Mouse (Mus musculus) telencephalon, adult 2 months (tissue): ENCODE measurements around the gene Efhd1.

ENCODE experiments used
- DNase-seq: peaks from one replicate; pipeline ENCODE4 v3.0.0-alpha.2; 2011; ENCODE audit warnings: low read depth, low spot score

Gene Efhd1

DNA sequence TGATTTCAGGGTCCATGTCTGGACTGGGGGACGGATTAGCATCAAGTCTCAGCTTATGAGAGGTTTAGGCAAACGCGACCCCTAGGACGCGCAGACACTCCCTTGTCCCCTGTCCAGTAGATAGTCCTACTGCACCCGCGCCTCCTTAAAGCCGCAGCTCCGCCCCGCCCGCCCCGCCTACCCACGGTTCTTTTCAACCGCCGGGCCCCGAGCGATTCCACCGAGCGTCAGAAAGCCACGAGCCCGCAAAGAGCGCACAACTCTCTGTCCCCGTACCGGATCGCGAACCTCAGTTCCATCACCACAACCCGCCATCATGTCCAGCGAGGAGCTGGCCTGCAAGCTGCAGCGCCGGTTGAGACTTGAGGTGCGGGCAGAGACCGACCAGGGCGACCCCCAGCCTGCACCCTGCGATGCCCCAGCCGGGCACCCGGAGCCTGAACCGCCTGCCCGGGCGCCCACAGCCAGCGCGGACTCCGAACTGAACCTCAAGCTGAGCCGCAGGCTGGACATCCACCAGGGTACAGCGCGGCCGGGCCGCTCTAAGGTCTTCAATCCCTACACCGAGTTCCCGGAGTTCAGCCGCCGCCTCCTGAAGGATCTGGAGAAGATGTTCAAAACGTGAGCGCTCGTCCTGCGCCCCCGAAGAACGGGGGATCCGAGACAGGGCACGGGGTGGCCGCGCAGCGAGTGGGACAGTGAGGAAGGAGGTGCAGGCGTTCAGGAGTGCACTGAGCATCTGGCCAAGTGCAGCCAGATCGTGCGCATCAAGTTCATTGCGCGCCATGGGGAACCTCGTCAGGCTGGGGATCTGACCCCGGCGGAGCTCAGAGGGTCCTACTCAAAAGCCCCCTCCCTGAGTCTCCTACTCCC, at the start of gene Efhd1:
TSS of gene Efhd1 (plus strand) at position 230 of the 873 bp plus-strand sequence.
- DNase-seq = no peak

GRCm38 (mm10) chr1:87214748-87215147, 49.4 kb upstream of the Efhd1 start:
- DNase-seq = no peak

DNA sequence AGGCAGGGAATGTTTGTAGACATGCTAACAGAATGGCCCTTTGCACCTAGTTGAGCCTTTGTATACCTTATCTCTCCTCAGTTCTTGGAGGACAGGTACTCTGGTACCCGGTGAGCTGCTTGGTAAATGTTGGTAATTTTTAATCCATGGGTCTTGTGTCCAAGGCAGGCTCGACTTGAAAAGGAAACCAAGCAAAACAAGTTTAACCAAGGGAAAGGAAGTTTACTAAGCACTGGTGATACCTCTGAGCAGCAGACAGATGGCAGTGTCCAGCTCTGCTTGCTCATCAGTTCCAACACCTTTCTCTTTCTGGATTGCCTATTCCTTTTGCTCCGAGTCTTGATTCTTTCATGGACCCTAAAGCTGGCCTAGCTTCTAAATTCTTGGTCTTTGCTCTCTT, 46.2 kb upstream of the Efhd1 start:
- DNase-seq = no peak

DNA sequence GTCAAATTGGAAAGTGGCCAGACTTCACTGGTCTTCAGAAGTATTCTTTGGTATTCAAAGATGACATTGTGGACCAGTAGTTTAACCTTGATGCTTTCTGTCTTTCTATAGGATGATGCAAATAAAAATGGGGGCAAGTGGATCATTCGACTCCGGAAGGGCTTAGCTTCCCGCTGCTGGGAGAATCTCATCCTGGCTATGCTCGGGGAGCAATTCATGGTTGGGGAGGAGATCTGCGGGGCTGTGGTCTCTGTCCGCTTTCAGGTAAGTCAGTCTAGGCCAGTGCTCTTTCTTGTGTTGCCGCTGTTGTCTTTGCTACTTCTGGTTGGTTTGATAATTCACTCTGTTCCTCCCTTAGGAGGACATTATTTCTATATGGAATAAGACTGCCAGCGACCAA, 38.4 kb upstream of the Efhd1 start:
- no peak for DNase-seq

GRCm38 (mm10) chr1:87226409-87227159, 37.6 kb upstream of the Efhd1 start:
- no peak for DNase-seq

GRCm38 (mm10) chr1:87227160-87227550, 37.0 kb upstream of the Efhd1 start:
- DNase-seq = no peak

- DNase-seq = no peak
Observed at GRCm38 (mm10) chr1:87230606-87231005, 33.6 kb upstream of the Efhd1 start.

DNA sequence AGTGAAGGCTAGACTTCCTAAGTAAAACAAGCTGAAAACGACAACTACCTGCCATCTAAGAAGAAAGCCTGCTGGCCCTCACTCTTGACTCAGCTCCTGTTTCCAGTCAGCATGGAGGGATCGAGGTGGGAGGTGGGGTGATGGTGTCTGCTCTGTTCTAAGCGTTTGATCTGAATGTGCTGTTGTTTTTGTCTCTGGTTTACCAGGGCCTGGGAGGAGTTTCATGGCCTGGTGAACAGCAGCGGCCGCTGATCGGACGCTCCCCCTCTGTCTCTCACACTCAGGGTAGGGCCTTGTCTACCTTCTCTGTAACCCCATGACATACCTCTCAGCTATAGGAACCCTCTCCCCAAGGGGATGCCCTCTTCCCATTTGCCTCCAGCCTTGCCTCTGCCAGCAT, 32.0 kb upstream of the Efhd1 start:
- DNase-seq = no peak

DNA sequence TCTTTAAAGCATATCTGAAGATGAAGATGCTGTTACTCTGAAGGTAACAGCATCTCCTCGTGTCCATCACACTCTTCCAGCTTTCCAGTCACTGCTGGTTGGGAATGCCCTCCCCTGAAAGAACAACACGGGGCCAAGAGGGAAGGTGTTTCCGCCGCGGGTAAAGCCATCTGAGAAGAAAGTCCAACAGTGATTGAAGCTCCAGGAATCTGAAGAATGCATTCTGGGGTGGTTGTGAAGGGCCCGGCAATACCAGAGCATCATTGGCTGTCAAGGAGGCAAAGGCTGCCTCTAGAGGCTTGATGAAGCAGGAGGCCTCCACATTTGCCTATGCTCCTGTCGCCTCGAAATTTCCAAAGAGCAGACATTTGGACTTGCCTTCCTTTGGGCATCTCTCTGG, 25.1 kb upstream of the Efhd1 start:
- no peak for DNase-seq

DNA sequence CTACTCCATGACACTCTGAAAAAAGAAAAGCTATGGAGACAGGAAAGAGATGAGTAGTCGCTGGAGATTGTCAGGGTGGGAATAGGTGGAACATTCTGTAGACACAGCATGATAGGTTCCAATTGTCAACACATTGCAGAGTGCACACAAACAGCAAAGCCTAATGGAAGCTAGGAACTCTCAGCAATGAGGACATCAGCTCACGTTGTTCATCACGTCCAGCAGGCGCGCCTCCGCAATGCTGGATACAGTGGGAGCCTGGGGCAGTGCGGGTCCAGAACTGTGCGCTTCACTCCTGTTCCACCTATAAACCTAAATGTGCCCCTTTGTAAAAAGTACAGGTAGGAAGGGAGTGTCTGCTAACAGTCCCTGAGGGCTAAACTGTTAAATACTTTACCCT, 21.1 kb upstream of the Efhd1 start:
- DNase-seq = no peak

DNA sequence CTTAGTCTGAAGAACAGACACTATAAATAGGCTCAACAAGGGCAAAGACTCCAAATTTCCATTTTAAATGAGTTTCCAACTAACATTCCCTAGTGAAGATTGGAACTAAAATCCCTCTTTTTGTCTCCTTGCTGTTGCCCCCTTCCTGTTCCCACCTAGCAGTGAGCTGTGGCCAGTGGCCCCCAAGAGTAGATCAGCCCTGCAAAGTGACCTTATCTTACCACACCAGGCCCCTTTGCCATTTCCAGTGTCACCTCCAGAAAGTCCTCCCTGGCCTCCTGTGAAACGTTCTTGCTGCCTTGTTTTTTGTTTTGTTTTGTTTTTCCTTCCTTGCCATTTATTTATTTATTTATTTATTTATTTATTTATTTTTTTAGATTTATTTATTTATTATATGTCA, 18.7 kb upstream of the Efhd1 start:
- DNase-seq = no peak

DNA sequence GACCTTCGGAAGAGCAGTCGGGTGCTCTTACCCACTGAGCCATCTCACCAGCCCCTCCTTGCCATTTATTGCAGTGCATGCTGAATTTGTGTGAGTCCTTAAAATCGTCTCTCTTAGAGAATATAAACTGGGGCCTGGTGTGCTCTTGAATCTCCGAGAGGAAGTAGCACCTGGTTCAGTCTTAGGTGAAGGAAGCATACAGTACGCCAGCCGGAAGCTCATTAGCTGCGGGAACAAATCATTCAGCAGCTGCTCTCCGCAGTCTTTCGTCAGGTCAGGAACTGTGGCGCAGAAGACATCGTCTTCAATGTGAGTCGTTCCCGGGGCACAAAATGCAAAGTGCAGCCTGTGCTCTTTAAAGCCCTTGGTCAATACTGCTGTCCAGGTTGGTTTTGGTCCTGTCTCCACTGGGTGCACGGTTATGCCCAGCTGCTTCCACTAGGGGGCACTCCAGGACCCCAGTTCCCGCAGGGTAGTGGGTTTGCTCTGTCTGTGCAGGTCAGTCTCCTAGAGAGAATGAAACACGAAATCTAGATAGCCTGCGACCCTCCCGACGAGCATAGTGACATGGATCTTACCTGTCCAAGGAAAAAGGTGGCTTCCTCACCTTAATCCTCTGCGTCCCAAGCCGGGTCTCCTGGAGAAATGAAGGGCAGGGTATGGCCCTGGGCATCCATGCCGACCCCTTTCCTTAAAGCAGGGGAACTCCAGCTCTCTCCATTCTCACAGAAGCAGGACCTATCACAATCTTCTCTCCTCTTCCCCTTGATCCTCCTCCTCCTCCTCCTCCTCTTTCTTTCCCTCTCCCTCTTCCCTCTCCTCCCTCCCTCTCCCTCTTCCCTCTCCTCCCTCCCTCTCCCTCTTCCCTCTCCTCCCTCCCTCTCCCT, 18.0 kb upstream of the Efhd1 start:
- no peak for DNase-seq

DNA sequence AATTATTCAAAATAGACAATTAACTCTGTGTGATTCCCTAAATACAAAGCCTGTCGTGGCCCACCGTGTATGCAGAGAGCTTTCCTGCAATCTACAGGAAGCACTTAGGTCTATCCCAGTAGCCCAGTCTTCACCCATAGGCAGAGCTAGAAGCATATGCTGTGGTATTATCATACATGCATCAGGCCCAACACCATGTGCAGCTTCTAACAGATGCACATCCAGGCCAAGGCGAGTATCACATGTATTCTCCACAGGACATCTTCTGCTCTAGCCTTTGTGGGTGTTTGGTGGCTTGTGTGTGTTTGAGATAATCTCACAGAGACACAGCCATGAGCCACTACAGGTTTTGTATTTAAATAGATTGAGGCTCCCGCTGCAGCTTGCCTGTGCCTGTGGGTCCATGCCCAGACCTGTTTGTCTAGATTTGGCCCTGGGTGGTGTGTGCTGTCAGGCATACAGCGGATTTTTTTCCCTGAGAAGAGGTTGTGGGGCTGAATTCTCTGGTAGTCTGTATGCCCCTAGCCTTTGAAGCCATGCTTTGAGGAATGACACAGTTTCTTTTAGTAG, 12.0 kb upstream of the Efhd1 start:
- no peak for DNase-seq

DNA sequence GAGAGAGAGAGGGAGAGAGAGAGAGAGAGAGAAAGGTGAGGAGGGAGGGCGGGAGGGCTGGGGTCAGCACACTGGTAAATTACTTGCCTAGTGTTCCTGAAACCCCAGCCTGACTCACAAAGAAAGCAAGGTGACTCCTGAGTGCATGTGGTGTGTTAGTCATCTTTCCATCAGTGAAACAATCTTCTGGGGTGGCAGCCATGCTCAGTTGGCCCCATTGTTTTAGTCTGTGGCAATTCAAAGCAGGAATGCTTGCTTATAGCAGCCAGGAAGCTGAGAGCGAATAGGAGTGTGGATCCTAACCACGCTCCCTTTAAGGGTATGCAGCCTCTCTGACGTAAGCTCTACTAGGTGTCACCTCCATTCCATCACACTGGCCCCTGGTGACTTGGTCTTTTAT, 9.0 kb upstream of the Efhd1 start:
- no peak for DNase-seq

GRCm38 (mm10) chr1:87257691-87258090, 6.5 kb upstream of the Efhd1 start:
- no peak for DNase-seq

- no peak for DNase-seq
Observed at GRCm38 (mm10) chr1:87258484-87258883, 5.7 kb upstream of the Efhd1 start.

GRCm38 (mm10) chr1:87259316-87259715, 4.8 kb upstream of the Efhd1 start:
- DNase-seq = no peak

GRCm38 (mm10) chr1:87263257-87263656, 906 bp upstream of the Efhd1 start:
- no peak for DNase-seq

DNA sequence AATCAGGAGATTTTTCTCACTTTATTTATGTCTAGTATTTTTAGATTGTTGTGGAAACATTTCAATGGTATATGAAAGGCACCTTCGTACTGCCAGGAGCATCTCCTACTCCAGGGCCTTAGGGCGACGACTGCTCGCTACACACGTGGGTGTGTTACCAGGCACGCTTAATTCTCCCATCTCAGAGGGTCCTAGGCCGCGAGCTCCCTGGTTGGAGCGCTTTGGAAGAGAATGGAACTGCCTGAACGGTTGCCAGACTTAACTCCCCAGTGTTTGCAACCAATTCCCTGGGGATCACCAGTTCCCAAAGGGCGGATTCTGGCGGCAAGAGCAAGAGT, 398 bp upstream of the Efhd1 start:
- DNase-seq = no peak

DNA sequence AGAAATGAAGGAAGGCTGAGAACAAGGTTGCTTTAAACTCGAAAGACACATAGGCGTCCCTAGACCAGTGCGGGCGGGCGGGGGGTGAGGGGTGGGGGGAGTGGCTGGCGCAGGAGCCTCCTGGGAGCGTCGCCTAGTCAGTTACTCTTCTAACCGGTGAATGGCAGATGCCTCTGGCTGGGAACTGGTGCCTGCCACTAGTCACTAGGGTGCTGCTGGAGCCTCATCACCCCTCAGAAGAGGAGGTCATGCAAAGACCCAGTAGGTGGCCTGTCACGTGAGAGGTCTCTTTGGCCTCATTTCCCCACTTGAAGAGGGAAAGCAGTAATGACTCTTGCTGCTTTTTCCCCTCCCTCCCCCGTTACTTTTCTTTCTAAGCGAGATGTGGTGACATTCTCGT, 1.0 kb downstream of the Efhd1 start:
- DNase-seq = no peak

DNA sequence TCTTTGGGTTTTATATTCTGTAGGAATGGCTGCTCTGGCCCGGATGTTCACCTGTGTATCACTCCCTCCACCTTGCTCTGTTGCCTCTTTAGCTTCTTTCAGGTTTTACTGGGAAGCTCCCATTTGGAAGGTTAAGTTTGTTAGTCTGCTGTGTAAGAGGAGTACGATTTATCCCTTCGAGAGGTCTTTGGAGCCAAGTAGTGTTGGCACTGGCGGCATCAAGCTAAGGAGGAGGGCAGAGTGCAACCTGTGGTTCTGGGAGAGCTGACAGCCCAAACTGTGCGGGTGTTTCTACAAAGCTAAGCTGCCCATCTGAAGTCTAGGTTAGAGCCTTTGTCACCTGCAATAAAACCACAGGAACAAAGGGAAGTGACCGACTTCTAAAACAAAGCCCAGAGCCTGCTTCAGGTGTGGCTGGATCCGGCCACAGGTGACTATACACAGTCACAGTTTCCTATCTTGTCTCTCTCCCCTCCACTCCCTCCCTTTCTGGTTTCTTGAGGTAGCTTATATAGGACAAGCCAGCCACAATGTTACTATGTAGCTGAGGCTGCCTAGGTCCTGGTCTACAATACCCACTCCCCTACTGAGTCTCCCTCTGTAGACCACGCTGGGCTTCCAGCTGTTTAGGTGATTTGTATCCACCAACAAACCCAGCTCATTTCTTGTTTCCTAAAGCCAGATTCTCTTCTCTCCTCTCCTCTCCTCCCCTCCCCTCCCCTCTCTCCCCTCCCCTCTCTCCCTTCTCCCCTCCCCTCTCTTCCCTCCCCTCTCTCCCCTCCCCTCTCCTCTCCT, 2.3 kb downstream of the Efhd1 start:
- DNase-seq = no peak
